Mouse (Mus musculus): ENCODE results near the gene Cd200r2.

Gene Cd200r2

DNA sequence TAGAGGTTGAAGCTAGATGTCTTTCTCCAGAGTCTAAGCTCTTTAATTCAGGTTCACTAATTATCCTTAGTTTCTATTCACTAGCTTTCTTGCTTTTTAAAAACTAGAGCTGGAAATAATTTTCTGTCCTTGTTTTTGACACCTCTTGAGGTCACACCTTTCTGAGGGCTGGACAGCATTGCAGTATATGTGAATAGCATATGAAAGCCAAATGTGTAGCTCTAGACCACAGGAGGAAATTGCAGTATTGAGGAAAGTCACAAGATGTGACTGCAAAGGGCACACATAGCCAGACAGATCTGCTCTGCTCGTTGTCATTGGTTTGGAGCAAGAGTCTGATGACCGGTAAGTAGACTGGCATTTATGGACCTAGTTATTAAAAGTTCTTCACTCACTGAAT is at the start of gene Cd200r2:
TSS of gene Cd200r2 (plus strand) at position 301 of the 400 bp plus-strand sequence.
- 90% methylated on average over 2 of the region's 2 CpGs for WGBS

- whole genome bisulfite sequencing: 62% methylated on average over 1 of the region's 1 CpGs
Measured at GRCm38 (mm10) chr16:44818010-44818409, 48.9 kb upstream of the Cd200r2 start.

GRCm38 (mm10) chr16:44820545-44820944 is 46.4 kb upstream of the Cd200r2 start:
- 63% methylated on average over 4 of the region's 4 CpGs for WGBS

- WGBS: 90% methylated on average over 3 of the region's 3 CpGs
Measured at GRCm38 (mm10) chr16:44832286-44832685, 34.6 kb upstream of the Cd200r2 start.

- 29% methylated on average over 2 of the region's 2 CpGs for WGBS
Measured at GRCm38 (mm10) chr16:44833189-44833588, 33.7 kb upstream of the Cd200r2 start.

DNA sequence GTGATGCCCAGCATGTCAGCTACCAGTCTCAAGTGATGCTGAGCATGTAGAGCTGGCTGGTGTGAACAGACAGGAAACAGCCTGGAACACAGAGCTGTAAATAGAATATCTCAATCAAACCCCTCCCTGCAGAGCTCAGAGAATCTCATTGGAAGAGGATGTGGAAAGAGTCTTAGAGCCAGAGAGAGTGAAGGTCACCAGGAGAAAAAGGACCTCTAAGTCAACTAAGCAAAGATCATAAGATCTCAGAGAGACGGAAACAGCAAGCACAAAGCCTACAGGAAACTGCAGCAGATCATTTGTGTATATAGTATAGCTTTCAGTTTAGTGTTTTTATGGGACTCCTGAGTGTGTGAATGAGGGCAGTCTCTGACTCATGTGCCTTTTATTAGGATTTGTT is 8.3 kb downstream of the Cd200r2 start:
- 60% methylated on average over 1 of the region's 1 CpGs for WGBS

- WGBS: 68% methylated on average over 5 of the region's 5 CpGs
Measured at GRCm38 (mm10) chr16:44876625-44877024, 9.7 kb downstream of the Cd200r2 start.

- 92% methylated on average over 6 of the region's 6 CpGs for whole genome bisulfite sequencing
Measured at GRCm38 (mm10) chr16:44877595-44877994, 10.7 kb downstream of the Cd200r2 start.

DNA sequence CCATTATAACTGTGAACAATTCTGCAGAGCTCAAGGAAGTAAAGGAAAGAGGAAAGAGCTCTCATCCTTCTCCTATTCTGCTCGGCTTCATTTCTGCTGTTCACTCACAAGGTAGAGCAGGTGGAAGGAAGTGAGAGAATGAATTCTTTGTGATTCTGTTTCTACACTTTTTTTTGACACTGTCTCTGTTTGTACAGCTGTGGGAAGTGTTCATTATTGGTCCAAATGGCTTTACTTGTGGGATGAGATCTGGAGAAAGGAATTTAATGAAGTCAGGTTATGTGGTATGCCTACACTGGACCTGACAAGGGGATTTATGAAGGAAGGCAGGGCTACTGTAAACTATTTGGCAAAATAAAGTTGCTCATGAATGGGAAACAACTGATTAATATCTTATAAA is 23.9 kb downstream of the Cd200r2 start:
- WGBS: 68% methylated on average over 1 of the region's 1 CpGs

GRCm38 (mm10) chr16:44932016-44932415 is 65.1 kb downstream of the Cd200r2 start:
- 58% methylated on average over 1 of the region's 1 CpGs for WGBS

- WGBS: 77% methylated on average over 3 of the region's 3 CpGs
Measured at GRCm38 (mm10) chr16:44943468-44943867, 76.6 kb downstream of the Cd200r2 start, which contains the start of gene Cd200r3. Gene Cd200r3 (plus strand): TSS chr16:44943678.

- 57% methylated on average over 4 of the region's 4 CpGs for WGBS
Measured at GRCm38 (mm10) chr16:44951360-44952114, 84.6 kb downstream of the Cd200r2 start.

GRCm38 (mm10) chr16:44962296-44962695 is 95.4 kb downstream of the Cd200r2 start:
- WGBS: 71% methylated on average over 2 of the region's 2 CpGs

GRCm38 (mm10) chr16:44962777-44963176 is 95.9 kb downstream of the Cd200r2 start:
- WGBS: 56% methylated on average over 2 of the region's 2 CpGs

- WGBS: 91% methylated on average over 6 of the region's 6 CpGs
Measured at GRCm38 (mm10) chr16:44964526-44965374, 97.9 kb downstream of the Cd200r2 start.

DNA sequence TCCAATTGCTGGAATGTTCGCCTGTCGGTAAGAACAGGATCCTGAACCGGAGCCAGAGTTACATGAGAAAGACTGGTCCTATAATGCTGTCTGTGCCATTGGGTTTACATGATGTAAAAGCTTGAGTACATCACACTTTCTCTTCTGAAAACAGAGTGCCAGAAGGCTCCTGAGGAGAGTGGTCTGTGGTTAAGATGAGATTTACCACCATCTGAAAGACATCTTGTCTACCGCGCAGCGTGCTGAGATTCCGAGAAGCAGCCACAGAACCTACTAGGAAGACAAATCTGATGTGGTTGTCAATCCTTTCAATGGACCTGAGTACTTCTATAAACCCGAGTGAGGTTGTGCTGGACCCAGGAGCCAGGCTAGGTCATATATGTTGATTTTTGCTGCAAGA is 98.5 kb downstream of the Cd200r2 start:
- 95% methylated on average over 8 of the region's 8 CpGs for WGBS

All from cerebral cortex, adult 2 months (tissue).